8 mouse cellular contexts compared by ENCODE assay signal in the genomic region with DNA sequence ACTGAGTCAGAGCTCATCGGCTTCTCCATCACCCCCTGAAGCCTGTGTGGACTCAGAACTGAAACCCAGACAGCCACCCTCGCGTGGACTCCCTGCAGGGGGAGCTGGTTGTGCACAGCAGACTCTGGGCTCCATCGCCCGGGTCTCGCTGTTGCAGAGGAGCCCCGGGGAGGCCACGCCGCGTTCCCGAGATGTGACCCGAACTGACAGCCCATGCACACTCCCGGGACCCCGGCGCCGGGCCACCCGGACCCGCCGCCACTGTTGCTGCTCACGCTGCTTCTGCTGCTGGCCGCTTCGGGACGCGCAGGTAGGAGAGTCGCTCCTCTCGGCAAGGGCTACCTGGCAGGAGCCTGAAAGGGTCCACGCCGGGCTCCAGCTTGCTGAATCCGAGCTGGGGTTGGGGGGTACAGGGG. TPM values are rescaled to one million over a fixed set of nuclear protein-coding genes. Genes with fewer than 3 reads are reported as not detected.
DNase-seq lines count a peak whose midpoint lies in the region; ATAC-seq and TF ChIP-seq lines count a peak whose summit lies in the region.

A gene (plus strand): TSS at position 150 of the 416 bp plus-strand sequence.

- under 1% methylated on average over 29 of the region's 29 CpGs for WGBS in embryonic facial prominence, embryonic 13.5 days
- WGBS in heart, embryonic 11.5 days (ENCODE audit: insufficient replicate concordance), result 2% methylated on average over 29 of the region's 29 CpGs
- WGBS in kidney, postnatal 0 days, result under 1% methylated on average over 27 of the region's 29 CpGs
- under 1% methylated on average over 26 of the region's 29 CpGs for WGBS in liver, embryonic 13.5 days (ENCODE audit: insufficient replicate concordance)
- 7% methylated on average over 29 of the region's 29 CpGs for WGBS in thymus, adult 2 months

- H3K9me3 ChIP-seq in embryonic facial prominence, embryonic 13.5 days, result no peaks in the 10 kb centered on the region
- no peaks in the 10 kb centered on the region for H3K9me3 ChIP-seq in heart, embryonic 11.5 days (replicated peaks; ENCODE audit: control insufficient read depth, low read length)
- no peaks in the 10 kb centered on the region for H3K9me3 ChIP-seq in kidney, postnatal 0 days (replicated peaks; ENCODE audit: low read length)
- no peaks in the 10 kb centered on the region for H3K9me3 ChIP-seq in liver, embryonic 13.5 days (replicated peaks)

- TF ChIP-seq CTCF in Patski (IDR thresholded peaks at IDR 0.05), result peak; percentile 83
- TF ChIP-seq CTCF in kidney, postnatal 0 days (IDR thresholded peaks at IDR 0.05; ENCODE audit: low read depth), result peak; percentile 63
- peak; percentile 67; the same call in 1 of the 2 replicates for TF ChIP-seq CTCF in thymus, adult 2 months (IDR thresholded peaks at IDR 0.05; ENCODE audit: borderline replicate concordance, control insufficient read depth, extremely low read depth, insufficient read depth, low read length, poor library complexity)

- DNase-seq in 416B (ENCODE audit: low read depth), result peak; percentile 29
- DNase-seq in Patski (ENCODE audit: low read depth, low spot score), result no peak
- peak; percentile 37 for DNase-seq in kidney, postnatal 0 days (ENCODE audit: low spot score)
- DNase-seq in liver, embryonic 13.5 days, result no peak
- peak; percentile 51 for DNase-seq in neural tube, embryonic 10.5 days (ENCODE audit: extremely low spot score, low spot score)
- peak; percentile 79 for DNase-seq in thymus, adult 2 months

- POLR2A ChIA-PET in Patski (lab: Charles Lee), result no interaction called here

- H3K9ac ChIP-seq in embryonic facial prominence, embryonic 13.5 days, result peak within 1 kb of the TSS; percentile 74
- H3K9ac ChIP-seq in heart, embryonic 11.5 days (ENCODE audit: low read depth, low read length), result peak within 1 kb of the TSS; percentile 28; the same call in 1 of the 2 replicates
- H3K9ac ChIP-seq in kidney, postnatal 0 days (ENCODE audit: low read depth, low read length), result peak within 1 kb of the TSS; percentile 29; the same call in 1 of the 2 replicates
- H3K9ac ChIP-seq in liver, embryonic 13.5 days, result peak within 1 kb of the TSS; percentile 51; the same call in 1 of the 2 replicates

- H3K4me3 ChIP-seq in embryonic facial prominence, embryonic 13.5 days, result peak within 1 kb of the TSS; percentile 55
- H3K4me3 ChIP-seq in heart, embryonic 11.5 days (ENCODE audit: low read depth, low read length), result peak within 1 kb of the TSS; percentile 42
- H3K4me3 ChIP-seq in kidney, postnatal 0 days (replicated peaks; ENCODE audit: low read depth, low read length), result peak within 1 kb of the TSS; percentile 36
- peak within 1 kb of the TSS; percentile 52 for H3K4me3 ChIP-seq in liver, embryonic 13.5 days (replicated peaks)
- peak within 1 kb of the TSS; percentile 44 for H3K4me3 ChIP-seq in thymus, adult 2 months (ENCODE audit: control insufficient read depth, insufficient read depth, low read length)

- peaks cover 14% of the 10 kb centered on the region for H3K4me1 ChIP-seq in embryonic facial prominence, embryonic 13.5 days
- 0 out of 2 replicates have a peak, but pooled peaks cover 9% of the 10 kb centered on the region for H3K4me1 ChIP-seq in heart, embryonic 11.5 days (ENCODE audit: control insufficient read depth, insufficient read depth, low read length)
- no peaks in the 10 kb centered on the region for H3K4me1 ChIP-seq in kidney, postnatal 0 days (replicated peaks; ENCODE audit: insufficient read depth, low read length)
- H3K4me1 ChIP-seq in liver, embryonic 13.5 days (replicated peaks), result peaks cover 19% of the 10 kb centered on the region
- H3K4me1 ChIP-seq in thymus, adult 2 months (replicated peaks; ENCODE audit: control insufficient read depth, insufficient read depth, low read length), result peaks cover 4% of the 10 kb centered on the region

- H3K4me2 ChIP-seq in embryonic facial prominence, embryonic 13.5 days, result peak within 1 kb of the TSS; percentile 93
- H3K4me2 ChIP-seq in heart, embryonic 11.5 days, result peak within 1 kb of the TSS; percentile 76
- H3K4me2 ChIP-seq in kidney, postnatal 0 days (ENCODE audit: low read length), result peak within 1 kb of the TSS; percentile 81
- H3K4me2 ChIP-seq in liver, embryonic 13.5 days, result peak within 1 kb of the TSS; percentile 74

- no peak for TF ChIP-seq POLR2A in thymus, adult 2 months (IDR thresholded peaks at IDR 0.05; ENCODE audit: control insufficient read depth, extremely low read depth, insufficient read depth, low read length, poor library complexity)

- peaks cover 18% of the 10 kb centered on the region for H3K27me3 ChIP-seq in Patski
- H3K27me3 ChIP-seq in embryonic facial prominence, embryonic 13.5 days, result peaks cover 43% of the 10 kb centered on the region
- H3K27me3 ChIP-seq in heart, embryonic 11.5 days (ENCODE audit: control insufficient read depth, insufficient read depth, low read length), result peaks cover 23% of the 10 kb centered on the region
- no peaks in the 10 kb centered on the region for H3K27me3 ChIP-seq in kidney, postnatal 0 days (ENCODE audit: insufficient read depth, low read length)
- peaks cover 15% of the 10 kb centered on the region; the same call in 1 of the 2 replicates for H3K27me3 ChIP-seq in liver, embryonic 13.5 days
- H3K27me3 ChIP-seq in thymus, adult 2 months (ENCODE audit: control insufficient read depth, insufficient read depth, low read length), result no peaks in the 10 kb centered on the region

- H3K27ac ChIP-seq in embryonic facial prominence, embryonic 13.5 days, result no peak within 1 kb of the TSS
- no peak within 1 kb of the TSS; the same call in 1 of the 2 replicates for H3K27ac ChIP-seq in heart, embryonic 11.5 days (ENCODE audit: low read depth, low read length)
- H3K27ac ChIP-seq in kidney, postnatal 0 days, result no peak within 1 kb of the TSS
- no peak within 1 kb of the TSS for H3K27ac ChIP-seq in liver, embryonic 13.5 days
- H3K27ac ChIP-seq in thymus, adult 2 months (ENCODE audit: control insufficient read depth, insufficient read depth, low read length), result no peak within 1 kb of the TSS

- ATAC-seq in Patski, result peak; percentile 77
- ATAC-seq in embryonic facial prominence, embryonic 13.5 days (ENCODE audit: insufficient number of reproducible peaks, insufficient read depth, low FRiP score, low TSS enrichment, low read depth), result no peak
- no peak for ATAC-seq in heart, embryonic 11.5 days (replicated peaks; ENCODE audit: insufficient number of reproducible peaks, low FRiP score, low TSS enrichment)
- ATAC-seq in kidney, postnatal 0 days (replicated peaks; ENCODE audit: low FRiP score, low read depth), result no peak
- no peak for ATAC-seq in liver, embryonic 13.5 days (ENCODE audit: low read depth)

- CTCF ChIA-PET in Patski (lab: Charles Lee), result interaction anchor here (0.7 to 2.8 kb wide), 11 partner anchors 8 to 361 kb away, joined by 3 to 9 read pairs (median 5); no protein-coding TSS in a partner anchor

- no peaks in the 10 kb centered on the region for H3K36me3 ChIP-seq in embryonic facial prominence, embryonic 13.5 days
- H3K36me3 ChIP-seq in heart, embryonic 11.5 days (ENCODE audit: control insufficient read depth, insufficient read depth, low read length), result no peaks in the 10 kb centered on the region
- no peaks in the 10 kb centered on the region for H3K36me3 ChIP-seq in kidney, postnatal 0 days (ENCODE audit: insufficient read depth, low read length)
- no peaks in the 10 kb centered on the region for H3K36me3 ChIP-seq in liver, embryonic 13.5 days
- H3K36me3 ChIP-seq in thymus, adult 2 months (ENCODE audit: control insufficient read depth, insufficient read depth, low read length), result no peaks in the 10 kb centered on the region

- in situ Hi-C loops in Patski (cut with MboI; ENCODE audit: low pct_unique_long_range_greater_than_20kb), result loop anchor here (10.0 kb wide), 1 partner anchor 422 kb away; no protein-coding TSS in a partner anchor

RNA-seq across cellular contexts. Expression of the gene that starts here (rescaled TPM):
- 0.60 TPM for polyA plus RNA-seq in Patski (2021)
- polyA plus RNA-seq in embryonic facial prominence, embryonic 13.5 days (2015; fragmentation: Nextera tagmentation; extraction: Ambion mirVana), result 0.17 and 0.18 TPM in 2 replicates
- polyA plus RNA-seq in heart, embryonic 11.5 days (2014; fragmentation: Nextera tagmentation; extraction: Ambion mirVana), result 0.11 and 0.24 TPM in 2 replicates
- polyA plus RNA-seq in kidney, postnatal 0 days (2015; fragmentation: Nextera tagmentation; extraction: Ambion mirVana), result 0.11 TPM in 1 of 2 replicates, not detected in the other
- 0.20 and 0.25 TPM in 2 replicates for polyA plus RNA-seq in liver, embryonic 13.5 days (2015; fragmentation: Nextera tagmentation; extraction: Ambion mirVana)
- polyA plus RNA-seq in thymus, adult 2 months (2012; rRNA removed), result 0.09 and 0.11 TPM in 2 replicates

Comparison
In these comparisons a context has a peak if more than half of its experiments do, and no peak if none do; other contexts are left out.
1. Peak in ATAC-seq in Patski; RNA of the gene not detected or under 1 TPM.
2. Peak in DNase-seq, H3K4me3 ChIP-seq, H3K9ac ChIP-seq and H3K4me2 ChIP-seq in kidney, postnatal 0 days; RNA of the gene not detected or under 1 TPM.
3. Peak in DNase-seq and H3K4me3 ChIP-seq in thymus, adult 2 months; RNA of the gene not detected or under 1 TPM.
4. DNase-seq: peak in 416B (single experiment) and neural tube, embryonic 10.5 days (single experiment); none in Patski (single experiment) and liver, embryonic 13.5 days (single experiment).
5. Peak in every context shown above with its lines, with median percentiles within 50 percentile points of each other: CTCF ChIP-seq, H3K4me2 ChIP-seq, H3K4me3 ChIP-seq and H3K9ac ChIP-seq.